Mouse (Mus musculus): ENCODE measurements around the gene Trabd2b.

DNA sequence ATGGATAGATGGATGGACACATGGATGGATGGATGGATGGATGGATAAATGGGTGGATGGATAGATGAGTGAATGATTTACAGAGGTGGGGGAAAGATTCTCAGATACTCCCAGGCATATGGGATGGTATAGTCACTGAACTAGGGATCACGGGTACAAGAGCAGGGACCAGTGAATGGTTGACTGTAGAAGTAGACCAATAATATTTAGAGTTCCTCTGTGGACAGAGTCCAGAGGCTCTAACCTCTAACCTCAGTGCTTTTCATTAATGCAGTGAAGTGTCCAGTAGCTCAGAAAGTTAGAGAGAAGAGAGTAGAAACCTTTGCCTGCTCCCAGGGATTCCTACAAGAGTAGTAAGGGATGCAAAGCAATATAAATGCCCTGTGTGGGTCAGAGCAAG is 93.1 kb downstream of the Trabd2b start:
- no peak for TF ChIP-seq POLR2A (IDR thresholded peaks at IDR 0.05; ENCODE audit: borderline replicate concordance, insufficient read depth, low read length)
- no peak for TF ChIP-seq CTCF (IDR thresholded peaks at IDR 0.05; ENCODE audit: borderline replicate concordance, insufficient read depth, low read depth, low read length)
